Comparison of ENCODE assay signal across 8 mouse cellular contexts in genomic region chr1:137899305-137899704, GRCm38 (mm10).
DNase-seq lines count a peak whose midpoint lies in the region; ATAC-seq and TF ChIP-seq lines count a peak whose summit lies in the region.

No protein-coding gene starts in this region.

- H3K36me3 ChIP-seq in forebrain, embryonic 13.5 days (ENCODE audit: poor library complexity, severe bottlenecking): no peaks in the 10 kb centered on the region
- 0 out of 2 replicates have a peak, but pooled peaks cover 3% of the 10 kb centered on the region for H3K36me3 ChIP-seq in limb, embryonic 12.5 days

- peak overlapping the region; percentile 71 for H3K4me2 ChIP-seq in forebrain, embryonic 13.5 days
- H3K4me2 ChIP-seq in limb, embryonic 12.5 days: peak overlapping the region; percentile 65

- H3K9ac ChIP-seq in forebrain, embryonic 13.5 days: peak overlapping the region; percentile 82
- peak overlapping the region; percentile 90 for H3K9ac ChIP-seq in limb, embryonic 12.5 days (replicated peaks)

- H3K4me3 ChIP-seq in forebrain, embryonic 13.5 days: peak overlapping the region; percentile 66
- H3K4me3 ChIP-seq in limb, embryonic 12.5 days (replicated peaks): peak overlapping the region; percentile 56
- H3K4me3 ChIP-seq in olfactory bulb, adult 2 months (ENCODE audit: insufficient read depth, low read depth, low read length): peak overlapping the region; percentile 48; the same call in 1 of the 2 replicates

- peak overlapping the region; percentile 98 for H3K27ac ChIP-seq in forebrain, embryonic 13.5 days
- H3K27ac ChIP-seq in limb, embryonic 12.5 days: peak overlapping the region; percentile 94
- H3K27ac ChIP-seq in olfactory bulb, adult 2 months (ENCODE audit: insufficient read depth, low read depth, low read length): no peak overlapping the region

- H3K9me3 ChIP-seq in forebrain, embryonic 13.5 days (replicated peaks): no peaks in the 10 kb centered on the region
- H3K9me3 ChIP-seq in limb, embryonic 12.5 days: no peaks in the 10 kb centered on the region

- ATAC-seq in forebrain, embryonic 13.5 days: no peak
- ATAC-seq in limb, embryonic 12.5 days (ENCODE audit: insufficient number of reproducible peaks, insufficient read depth, low FRiP score, low TSS enrichment, low read depth): no peak

- peaks cover 27% of the 10 kb centered on the region for H3K4me1 ChIP-seq in forebrain, embryonic 13.5 days
- H3K4me1 ChIP-seq in limb, embryonic 12.5 days (replicated peaks): peaks cover 24% of the 10 kb centered on the region
- H3K4me1 ChIP-seq in olfactory bulb, adult 2 months (ENCODE audit: control insufficient read depth, insufficient read depth, low read length): no peaks in the 10 kb centered on the region

- no peaks in the 10 kb centered on the region for H3K27me3 ChIP-seq in forebrain, embryonic 13.5 days
- no peaks in the 10 kb centered on the region for H3K27me3 ChIP-seq in limb, embryonic 12.5 days

- DNase-seq in embryo, embryonic 10.5 days (ENCODE audit: low spot score): peak; percentile 44
- DNase-seq in embryo, embryonic 10 days (ENCODE audit: low spot score): no peak
- peak; percentile 58 for DNase-seq in 416B (ENCODE audit: low read depth)
- DNase-seq in urinary bladder, adult 2 months (ENCODE audit: low spot score): no peak
- no peak for DNase-seq in layer of hippocampus, adult 8-10 months (ENCODE audit: low spot score in 2 of 2)

- 2% methylated on average over 6 of the region's 6 CpGs for WGBS in forebrain, embryonic 13.5 days
- WGBS in limb, embryonic 12.5 days: 2% methylated on average over 6 of the region's 6 CpGs
- 1% methylated on average over 6 of the region's 6 CpGs for WGBS in olfactory bulb, adult 2 months

- no peak for TF ChIP-seq POLR2A in olfactory bulb, adult 2 months (IDR thresholded peaks at IDR 0.05; ENCODE audit: insufficient read depth, low read depth, low read length)

- no peak for TF ChIP-seq CTCF in olfactory bulb, adult 2 months (IDR thresholded peaks at IDR 0.05; ENCODE audit: insufficient read depth, low read depth, low read length)

Comparison
In these comparisons a context has a peak if more than half of its experiments do, and no peak if none do; other contexts are left out.
1. DNase-seq: peak in embryo, embryonic 10.5 days (single experiment) and 416B (single experiment); none in embryo, embryonic 10 days (single experiment), urinary bladder, adult 2 months (single experiment) and layer of hippocampus, adult 8-10 months (0 of 2).
2. Peak in every context shown above with its lines, with median percentiles within 50 percentile points of each other: H3K4me3 ChIP-seq.